Mouse (Mus musculus) urinary bladder, postnatal 10 days (tissue): ENCODE measurements around the gene Mmp9.

Source experiments
- DNase-seq: peaks from one replicate; pipeline ENCODE4 v3.0.0; 2022; ENCODE audit warnings: low spot score

The Mmp9 gene

GRCm38 (mm10) chr2:164956195-164956594, 15.6 kb downstream of the Mmp9 start:
- DNase-seq: no peak

DNA sequence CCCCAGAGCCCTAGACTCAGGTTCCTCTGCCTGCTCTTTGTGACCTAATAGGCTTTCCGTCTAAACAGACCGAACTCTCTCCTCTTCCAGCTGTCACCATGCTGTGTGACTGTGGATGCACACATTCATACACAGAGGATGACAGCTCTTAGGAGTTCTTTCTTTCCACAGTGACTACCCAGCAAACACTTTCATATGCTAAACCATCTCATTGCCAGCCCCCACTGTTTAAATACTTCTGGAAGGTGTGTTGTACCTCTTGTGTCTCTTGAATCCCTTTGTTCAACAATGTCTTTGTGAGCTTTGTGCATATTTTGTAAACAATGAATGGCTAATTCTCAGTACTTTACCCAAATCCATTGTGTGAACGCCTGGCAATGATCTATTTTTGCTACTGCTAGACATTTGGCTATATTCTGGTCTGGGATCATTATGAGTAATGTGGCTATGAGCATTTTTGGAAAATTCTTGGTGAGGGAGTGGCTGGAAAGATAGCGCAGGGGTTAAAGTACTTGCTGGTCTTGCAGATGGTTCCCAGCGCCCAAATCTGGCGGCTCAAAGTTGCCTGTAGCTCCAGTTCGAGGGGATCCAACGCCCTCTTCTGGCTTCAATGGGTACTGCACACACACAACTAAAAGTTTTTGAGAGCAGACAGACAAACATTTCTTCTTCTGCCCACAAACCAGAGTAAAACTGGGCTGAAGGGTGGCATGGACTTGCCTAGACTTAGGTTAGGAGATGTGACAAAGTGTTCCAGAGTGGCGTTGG, 17.2 kb downstream of the Mmp9 start:
- no peak for DNase-seq

DNA sequence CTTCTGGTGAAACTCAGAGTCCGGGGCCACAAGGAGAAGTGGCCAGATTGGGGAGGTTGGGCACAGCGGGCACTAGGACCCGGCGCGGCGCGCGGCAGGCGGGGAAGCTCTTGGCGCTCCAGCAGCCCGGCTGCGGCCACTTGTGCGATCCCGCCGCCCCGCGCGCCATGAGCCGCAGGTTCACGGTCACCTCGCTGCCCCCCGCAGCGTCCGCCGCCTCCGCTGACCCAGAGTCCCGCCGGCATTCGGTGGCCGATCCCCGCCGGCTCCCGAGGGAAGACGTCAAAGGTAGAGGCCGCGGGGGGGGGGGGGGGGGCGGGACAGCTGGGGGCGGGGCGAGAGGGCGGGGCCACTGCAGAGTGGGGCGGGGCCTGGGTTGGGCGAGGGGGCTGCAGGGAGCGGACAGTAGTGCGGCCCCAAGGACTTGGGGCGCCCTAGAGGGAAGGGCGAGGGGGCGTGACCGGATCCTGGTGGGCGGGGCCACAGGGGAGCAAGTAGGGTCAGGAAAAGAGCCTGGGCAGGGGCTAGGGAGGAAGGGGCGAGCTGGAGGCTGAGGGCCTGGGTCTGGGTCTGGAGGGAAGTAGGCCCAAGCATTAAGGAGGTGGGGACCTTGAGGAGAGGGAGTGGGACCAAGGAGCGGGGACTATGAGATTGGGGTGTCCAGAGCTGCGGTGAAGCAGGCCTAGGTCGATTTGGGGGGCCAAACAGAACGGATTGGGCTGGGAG, 20.3 kb downstream of the Mmp9 start, which contains the start of gene Slc12a5:
Gene Slc12a5, plus strand, starts transcription at position 87 of the 726 bp plus-strand sequence.
- DNase-seq: no peak

- no peak for DNase-seq
These were observed 21.1 kb downstream of the Mmp9 start for GRCm38 (mm10) chr2:164961506-164962182.

DNA sequence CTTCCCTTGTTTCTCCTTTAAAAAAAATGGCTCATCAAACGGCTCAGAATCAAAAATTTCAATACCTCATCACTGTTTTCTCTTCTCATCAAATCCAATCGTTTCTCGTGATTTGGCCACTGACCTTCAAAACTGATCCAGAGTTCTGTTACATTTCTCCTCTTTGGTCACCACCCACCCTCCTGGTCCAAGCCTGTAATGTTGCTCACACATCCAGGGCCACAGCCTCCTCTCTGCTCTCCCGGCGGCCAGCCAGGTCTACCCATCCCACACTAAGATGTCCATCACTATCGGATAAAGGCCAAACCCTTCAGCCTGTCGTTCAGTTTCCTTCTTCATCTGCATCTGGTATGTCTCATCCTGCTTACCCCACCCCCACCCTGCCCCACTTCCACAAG, 21.6 kb downstream of the Mmp9 start:
- DNase-seq: no peak

DNA sequence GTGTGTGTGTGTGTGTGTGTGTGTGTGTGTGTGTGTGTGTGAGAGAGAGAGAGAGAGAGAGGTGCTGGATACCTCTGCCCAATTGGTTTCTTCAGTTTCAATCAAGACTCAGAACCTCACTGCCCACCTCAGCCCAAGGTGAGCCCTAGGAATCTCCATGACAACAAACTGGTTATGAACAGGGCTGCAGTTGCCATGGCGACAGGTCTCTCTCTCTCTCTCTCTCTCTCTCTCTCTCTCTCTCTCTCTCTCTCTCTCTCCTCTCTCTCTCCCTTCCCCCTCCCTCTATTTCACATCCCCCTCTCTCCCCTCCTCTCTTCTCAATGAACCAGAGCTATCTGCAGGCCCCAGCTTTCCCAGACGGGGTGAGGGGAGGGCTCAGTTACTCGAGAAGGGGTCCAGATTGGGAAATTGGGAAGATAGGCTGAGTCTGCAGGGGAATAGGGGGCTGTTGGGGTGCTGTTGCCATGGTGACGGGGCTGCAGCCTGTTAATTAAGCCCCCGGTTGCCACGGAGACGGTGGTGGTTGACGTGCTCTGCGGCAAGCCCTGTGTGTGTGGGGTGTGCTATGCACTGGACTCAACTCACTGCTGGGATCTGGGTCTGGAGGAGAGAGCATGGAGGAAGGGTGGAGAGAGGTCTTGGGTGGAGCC, 23.8 kb downstream of the Mmp9 start:
- DNase-seq: no peak

GRCm38 (mm10) chr2:164964981-164965380, 24.4 kb downstream of the Mmp9 start:
- DNase-seq: no peak

- no peak for DNase-seq
These were observed 25.8 kb downstream of the Mmp9 start for GRCm38 (mm10) chr2:164966381-164966780.

DNA sequence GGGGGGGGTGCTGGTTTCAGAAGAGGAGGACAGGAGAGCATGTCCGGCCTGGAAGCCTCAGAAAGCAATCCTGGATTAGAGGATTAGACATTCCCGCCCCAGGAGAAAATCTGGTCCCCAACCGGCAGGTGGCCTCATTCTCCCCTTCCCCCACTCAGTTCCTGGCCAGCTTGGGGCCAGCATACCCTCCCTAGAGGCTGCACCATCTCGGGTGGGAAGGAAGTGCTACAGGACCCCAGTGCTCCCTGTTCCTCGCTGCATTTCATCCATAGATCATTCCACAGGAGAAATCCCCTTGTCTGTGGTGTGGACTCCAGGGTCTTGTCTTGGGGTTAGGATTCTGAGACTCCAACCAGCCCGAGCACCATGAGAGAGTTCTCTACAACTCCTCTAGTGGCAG, 26.6 kb downstream of the Mmp9 start:
- no peak for DNase-seq

- no peak for DNase-seq
These were observed 27.3 kb downstream of the Mmp9 start for GRCm38 (mm10) chr2:164967761-164968440.

DNA sequence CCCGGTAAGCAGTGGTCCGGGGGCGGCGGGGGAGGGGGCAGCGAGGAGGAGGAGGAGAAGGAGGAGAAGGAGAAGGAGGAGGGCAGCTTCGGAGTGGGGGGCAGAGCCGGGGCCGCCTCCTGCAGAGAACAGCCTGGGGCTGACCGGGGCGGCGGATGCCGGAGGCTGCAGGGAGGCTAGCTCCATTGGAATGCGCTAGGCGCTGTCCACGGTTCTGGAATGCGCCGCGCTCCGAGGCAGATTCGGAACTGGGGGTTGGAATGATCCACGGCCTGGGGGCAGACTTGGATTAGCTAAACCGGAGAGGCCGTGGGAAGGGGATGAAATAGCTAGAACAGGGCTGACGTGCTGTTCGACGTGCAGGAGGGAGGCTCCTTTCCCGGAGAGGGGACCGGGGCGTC, 27.9 kb downstream of the Mmp9 start:
- peak; percentile 44 for DNase-seq

GRCm38 (mm10) chr2:164969348-164969781, 28.8 kb downstream of the Mmp9 start:
- DNase-seq: no peak

- no peak for DNase-seq
These were observed 30.1 kb downstream of the Mmp9 start for GRCm38 (mm10) chr2:164970631-164971196.

DNA sequence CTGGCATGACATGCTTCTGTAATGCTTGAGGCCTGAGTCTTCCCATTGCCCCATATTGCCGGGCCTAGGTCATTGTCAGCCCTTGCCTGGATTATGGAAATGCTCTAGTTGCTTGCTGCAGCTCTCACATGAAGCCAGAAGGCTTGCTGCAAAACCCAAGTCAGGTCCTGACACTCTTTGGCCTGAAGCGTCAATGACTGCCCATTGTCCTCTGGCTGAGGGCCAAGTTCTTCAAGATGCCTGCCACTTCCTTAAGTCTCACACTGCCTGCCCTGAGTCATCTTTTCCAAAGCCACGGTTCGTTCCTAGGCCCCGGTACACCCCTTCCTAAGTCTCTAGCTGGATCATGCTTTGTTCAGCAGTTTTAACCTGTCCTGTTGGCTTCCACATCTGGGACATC, 32.1 kb downstream of the Mmp9 start:
- no peak for DNase-seq

GRCm38 (mm10) chr2:164975611-164976010, 35.0 kb downstream of the Mmp9 start:
- no peak for DNase-seq

DNA sequence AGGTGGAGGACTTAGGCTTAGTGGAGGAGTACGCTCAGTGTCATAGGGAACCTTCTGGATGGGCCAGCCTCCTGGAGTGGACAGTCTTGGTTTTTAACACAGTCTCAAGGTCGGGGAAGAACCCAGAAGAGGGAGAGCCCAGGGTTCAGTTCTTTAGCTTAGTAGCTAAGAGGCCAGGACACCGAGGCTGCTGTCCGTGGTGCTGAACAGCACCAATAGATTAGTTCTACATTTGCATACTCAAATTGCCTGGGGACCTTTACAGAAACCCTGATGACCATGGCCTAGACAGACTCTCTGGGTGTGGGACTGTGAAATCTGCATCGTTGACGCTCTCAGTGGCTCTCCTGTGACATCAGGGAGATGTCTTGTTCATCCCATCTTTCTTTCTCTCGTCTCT, 39.2 kb downstream of the Mmp9 start:
- DNase-seq: no peak

DNA sequence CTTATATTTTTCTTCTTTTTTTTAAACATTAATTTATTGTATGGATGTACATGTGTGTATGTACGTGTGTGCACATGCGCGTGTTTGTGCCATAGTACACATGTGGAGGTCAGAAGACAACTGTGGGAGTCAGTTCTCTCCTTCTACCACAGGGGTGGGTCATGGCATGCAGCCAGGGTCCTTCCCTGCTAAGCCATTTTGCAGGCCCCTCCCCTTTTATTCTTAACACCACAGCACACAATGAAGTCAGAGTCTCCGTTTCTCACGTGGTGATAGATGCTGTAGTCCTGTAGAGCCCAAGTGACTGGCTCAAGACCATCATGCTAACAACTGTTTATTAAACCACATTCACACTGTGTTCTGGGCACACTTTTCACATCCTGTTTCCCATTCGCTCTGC, 45.4 kb downstream of the Mmp9 start:
- no peak for DNase-seq

DNA sequence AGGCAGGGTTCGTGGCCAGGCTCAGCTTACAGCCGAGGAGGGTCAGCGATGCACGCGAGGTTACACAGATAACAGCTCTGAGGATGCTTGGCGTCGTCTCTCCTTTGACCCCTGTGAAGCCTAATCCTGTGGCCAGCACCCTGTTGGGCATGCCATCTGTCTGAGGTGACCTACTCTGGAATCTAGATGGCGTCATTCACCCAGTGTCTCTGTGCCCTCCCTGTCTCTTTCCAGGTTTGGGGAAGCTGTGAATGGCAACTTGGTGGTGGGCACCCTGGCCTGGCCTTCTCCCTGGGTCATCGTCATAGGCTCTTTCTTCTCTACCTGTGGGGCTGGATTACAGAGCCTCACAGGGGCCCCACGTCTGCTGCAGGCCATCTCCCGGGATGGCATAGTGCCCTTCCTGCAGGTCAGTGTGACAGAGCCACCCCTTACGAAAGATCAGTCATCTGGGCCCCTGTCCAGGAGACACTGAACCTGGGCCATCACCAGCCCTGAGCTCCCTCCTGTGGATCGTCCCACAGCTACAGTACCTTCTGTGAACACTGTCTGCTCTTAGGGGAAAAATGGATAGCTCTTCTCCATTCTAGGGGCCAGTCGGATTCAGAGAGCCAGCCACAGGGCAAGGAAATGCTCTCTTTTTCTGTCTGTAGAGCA, 45.9 kb downstream of the Mmp9 start:
- DNase-seq: no peak

GRCm38 (mm10) chr2:164988777-164989176, 48.2 kb downstream of the Mmp9 start:
- DNase-seq: no peak

GRCm38 (mm10) chr2:164991111-164991510, 50.5 kb downstream of the Mmp9 start:
- DNase-seq: no peak

DNA sequence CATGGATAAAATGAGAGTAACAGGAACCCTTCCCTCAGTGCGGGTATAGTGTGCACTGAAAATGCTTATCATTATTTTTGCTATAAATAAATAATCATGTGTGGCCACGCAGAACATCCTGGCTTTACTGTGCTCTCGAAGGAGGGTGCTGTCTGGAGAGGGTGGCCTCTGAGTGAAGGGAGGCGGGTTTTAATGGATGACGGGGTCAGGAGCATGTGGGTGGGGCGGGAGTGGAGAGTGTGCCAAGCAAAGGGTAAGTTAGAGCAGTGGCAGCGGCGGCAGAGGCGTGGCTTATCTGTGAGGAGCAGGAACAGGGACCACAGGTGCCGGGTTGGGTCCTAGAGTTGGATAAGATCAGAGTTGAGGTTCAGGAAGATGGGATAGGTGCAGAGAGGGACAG, 51.2 kb downstream of the Mmp9 start:
- no peak for DNase-seq
